Mouse (Mus musculus): ENCODE measurements around the gene Olfr998.
"Not testable (repeated sequence)": the region's sequence is repeated elsewhere in the genome, so short reads cannot be mapped to it uniquely, and the experiment has no call there.

Olfr998 gene

DNA sequence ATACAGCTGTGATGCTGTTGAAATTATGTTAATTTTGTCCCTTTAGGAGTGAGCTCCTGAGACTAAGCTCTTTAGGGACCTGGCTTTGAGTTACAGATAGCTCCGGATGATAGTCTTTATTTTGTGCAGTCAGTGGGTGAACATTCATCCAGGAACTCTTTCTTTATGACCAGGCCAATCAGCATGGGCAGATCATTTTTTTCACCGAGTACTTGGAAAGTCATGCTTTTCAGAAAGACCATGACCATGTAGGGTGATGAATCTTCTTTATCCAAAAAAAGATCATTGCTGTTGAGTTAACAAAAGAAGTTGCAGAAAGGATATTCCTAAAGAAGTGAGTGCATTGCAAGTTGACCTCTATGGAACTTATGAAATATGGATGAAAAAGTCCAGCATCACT, at the start of gene Olfr998:
Gene Olfr998, plus strand, starts transcription at position 301 of the 400 bp plus-strand sequence.
- not testable (repeated sequence) for DNase-seq (ENCODE audit: low spot score)

DNA sequence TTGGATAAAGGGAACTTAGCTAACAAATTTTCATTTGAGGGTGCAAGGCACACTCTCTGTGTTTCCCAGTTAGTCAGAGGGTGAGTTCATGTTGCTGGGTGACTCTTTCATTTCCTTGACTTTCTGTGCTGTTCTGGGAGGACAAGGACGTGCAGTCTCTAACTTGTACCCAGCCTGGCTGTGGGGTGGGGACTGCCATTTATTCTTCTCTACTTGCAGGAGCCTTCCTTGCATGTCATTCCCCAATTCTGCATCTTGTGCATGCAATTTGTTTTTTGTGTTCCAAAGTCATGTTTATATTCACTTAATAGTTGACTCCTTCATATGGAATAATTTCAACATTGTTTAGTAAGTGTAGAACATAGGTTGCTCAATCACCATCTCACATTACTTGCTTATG, 33.9 kb upstream of the Olfr998 start:
- no peak for DNase-seq (ENCODE audit: low spot score)

- DNase-seq (ENCODE audit: low spot score), result no peak
Observed at GRCm38 (mm10) chr2:85560226-85560625, 28.5 kb upstream of the Olfr998 start.

GRCm38 (mm10) chr2:85561187-85561586, 27.6 kb upstream of the Olfr998 start:
- peak; percentile 19 for DNase-seq (ENCODE audit: low spot score)

DNA sequence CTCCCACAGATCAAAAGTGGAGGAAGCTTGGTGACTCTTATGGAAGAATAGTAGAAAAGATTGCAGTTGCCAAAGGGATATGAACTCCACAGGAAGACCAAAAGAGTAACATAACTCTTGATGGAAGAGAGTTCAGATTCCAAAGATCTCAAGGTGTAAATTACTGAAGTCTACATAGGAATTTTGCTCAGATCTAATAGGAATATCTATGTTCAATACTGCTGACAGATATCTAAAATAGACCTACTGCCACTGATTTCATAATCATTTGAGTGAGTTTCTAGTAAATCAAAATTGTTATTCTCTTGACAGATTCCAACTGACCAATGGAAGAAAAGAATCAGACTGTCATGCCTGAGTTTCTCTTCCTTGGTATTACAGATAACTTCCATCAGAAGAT, 9.8 kb upstream of the Olfr998 start, which contains the start of gene Olfr996:
Gene Olfr996, plus strand, starts transcription at position 301 of the 400 bp plus-strand sequence.
- no peak for DNase-seq (ENCODE audit: low spot score)

GRCm38 (mm10) chr2:85611803-85612202, 23.1 kb downstream of the Olfr998 start, which contains the start of gene Olfr1000:
Gene Olfr1000 (minus strand): TSS chr2:85611903.
- no peak for DNase-seq (ENCODE audit: low spot score)

Data from left cerebral cortex, adult 11 months (tissue).